Mouse (Mus musculus): Measurements from ENCODE around the gene Rhbdf2.

- TF ChIP-seq CTCF (IDR thresholded peaks at IDR 0.05; ENCODE audit: low read depth): no peak
- TF ChIP-seq EP300 (optimal IDR thresholded peaks at IDR 0.05): no peak
These were observed 20.0 kb upstream of the Rhbdf2 start for GRCm38 (mm10) chr11:116646771-116647170.

Data from stomach, postnatal 0 days (tissue).